Mouse (Mus musculus) forebrain, postnatal 0 days (tissue): Measurements from ENCODE around the gene Pcid2. TPM values are rescaled to one million over a fixed set of nuclear protein-coding genes. Genes with fewer than 3 reads are reported as not detected.

Experiments used
- ATAC-seq: fragments of 200-750 bp; cut with Nextera tagmentation; 2 replicates; pipeline ENCODE4 v1.8.0; 2017; ENCODE audit warnings: mild to moderate bottlenecking, moderate library complexity
- DNase-seq: peaks from one replicate; pipeline ENCODE4 v3.0.0-alpha.2; 2015
- H3K27ac ChIP-seq: fragments of 300-500 bp; sonication (generic); 2 replicates; pipeline ENCODE4 v1.5.1; 2014; ENCODE audit warnings: low read depth, mild to moderate bottlenecking, antibody characterized with exemption, low read length, moderate library complexity, mixed read lengths
- H3K27me3 ChIP-seq: fragments of 300-500 bp; sonication (generic); 2 replicates; pipeline ENCODE4 v1.6.1; 2014; ENCODE audit warnings: mild to moderate bottlenecking, low read length, mixed read lengths; ENCODE audit not compliant: insufficient read depth
- H3K36me3 ChIP-seq: fragments of 300-500 bp; sonication (generic); 2 replicates; pipeline ENCODE4 v1.6.1; 2014; ENCODE audit warnings: mild to moderate bottlenecking, moderate library complexity; ENCODE audit not compliant: insufficient read depth
- H3K4me1 ChIP-seq: fragments of 300-500 bp; sonication (generic); 2 replicates; pipeline ENCODE4 v1.6.1; 2014; ENCODE audit warnings: antibody characterized with exemption; ENCODE audit not compliant: insufficient read depth
- H3K4me2 ChIP-seq: fragments of 300-500 bp; sonication (generic); 2 replicates; pipeline ENCODE4 v1.6.1; 2014; ENCODE audit warnings: low read depth, mild to moderate bottlenecking, moderate library complexity
- H3K4me3 ChIP-seq: fragments of 300-500 bp; sonication (generic); 2 replicates; pipeline ENCODE4 v1.5.1; 2014; ENCODE audit warnings: low read depth, low read length, mixed read lengths
- H3K9ac ChIP-seq: fragments of 300-500 bp; sonication (generic); 2 replicates; pipeline ENCODE4 v1.6.1; 2014; ENCODE audit warnings: mild to moderate bottlenecking
- H3K9me3 ChIP-seq: fragments of 300-500 bp; sonication (generic); 2 replicates; pipeline ENCODE4 v1.6.1; 2016; ENCODE audit warnings: low read length
- CTCF ChIP-seq: sonication (generic); IDR thresholded peaks from 2 replicates; pipeline ENCODE4 v1.5.1; 2016; ENCODE audit warnings: antibody characterized with exemption, control low read depth, low read depth
- WGBS: fragments of 180-500 bp; shearing (Covaris S2); extraction: QIAGEN DNeasy Blood & Tissue Kit; methylation state at CpG from one replicate; pipeline ENCODE4 v1.1.7; 2014; 5-methylcytosine and 5-hydroxymethylcytosine counted together
- microRNA-seq, 2 experiments: library from miRNA; unstranded; fragments of <30 nt; microRNA quantifications; one replicate each; pipeline ENCODE4; 2016
- polyA plus RNA-seq: library from polyadenylated mRNA; unstranded; fragments of >200 nt; fragmentation: Nextera tagmentation; extraction: Ambion mirVana; gene quantifications from 2 replicates; pipeline ENCODE4 v1.2.1, GENCODE M21; 2015
- total RNA-seq: library from RNA; depleted of rRNA; stranded (reverse); fragments of >200 nt; gene quantifications from 2 replicates; pipeline ENCODE4 v1.2.3, GENCODE M21; 2014; rRNA removed

Gene Pcid2
- total and polyA plus RNA-seq, 2 experiments from 2014 or later: 27.1 to 32.2 TPM

GRCm38 (mm10) chr8:13028482-13028881 lies 76.8 kb downstream of the Pcid2 start:
- H3K27me3 ChIP-seq: no peaks in the 10 kb centered on the region
- H3K9ac ChIP-seq: no peak overlapping the region
- no peak overlapping the region for H3K27ac ChIP-seq
- DNase-seq (no peak), ATAC-seq (no peak)
- H3K4me1 ChIP-seq: no peaks in the 10 kb centered on the region
- WGBS: 70% methylated on average over 5 of the region's 5 CpGs
- no peak for TF ChIP-seq CTCF
- no peak overlapping the region for H3K4me2 ChIP-seq
- no peaks in the 10 kb centered on the region for H3K9me3 ChIP-seq
- H3K4me3 ChIP-seq: no peak overlapping the region
- H3K36me3 ChIP-seq: no peaks in the 10 kb centered on the region; the same call in 1 of the 2 replicates

DNA sequence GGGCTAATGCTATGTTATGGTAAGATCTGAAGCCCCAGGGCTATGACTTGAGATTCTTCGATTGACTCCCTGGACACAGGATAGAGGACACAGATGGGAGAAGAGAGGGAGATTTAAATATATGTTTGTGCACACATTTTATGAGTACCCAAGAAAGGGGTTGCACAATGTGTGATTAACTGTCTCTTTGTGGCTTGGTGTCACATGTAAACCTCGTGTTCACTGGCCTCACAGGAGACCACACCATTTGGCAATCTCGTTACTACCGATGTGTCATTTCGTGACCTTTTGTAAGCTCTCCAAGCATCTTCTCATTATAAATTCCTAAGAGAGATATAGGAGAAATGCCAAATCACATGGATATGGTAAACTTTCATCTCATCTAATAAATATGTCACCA lies 77.6 kb downstream of the Pcid2 start:
- Histone ChIP-seq H3K36me3 (no peaks in the 10 kb centered on the region; the same call in 1 of the 2 replicates), H3K9ac (no peak overlapping the region), H3K4me1 (no peaks in the 10 kb centered on the region), H3K9me3 (no peaks in the 10 kb centered on the region), H3K27me3 (no peaks in the 10 kb centered on the region), H3K27ac (no peak overlapping the region), H3K4me2 (no peak overlapping the region), H3K4me3 (no peak overlapping the region)
- no peak for TF ChIP-seq CTCF
- WGBS: 87% methylated on average over 5 of the region's 5 CpGs
- no peak for ATAC-seq
- no peak for DNase-seq

Small RNAs within 50 kb of the gene (microRNA-seq; reads per million reads assigned to microRNA genes)
- gene Mir7065: 0 to 0.24 reads per million in 2 experiments

Other genes with a start within 250 kb of the Pcid2 start
- 371 and 376 TPM in 2 replicates for gene Mcf2l, start 231.7 kb downstream of the Pcid2 start, total RNA-seq
- 89.6 and 118 TPM in 2 replicates for gene Mcf2l, start 231.7 kb downstream of the Pcid2 start, polyA plus RNA-seq
- gene F7, start 79.4 kb downstream of the Pcid2 start, total RNA-seq: 0.08 and 0.33 TPM in 2 replicates
- 0.08 and 0.15 TPM in 2 replicates for gene F7, start 79.4 kb downstream of the Pcid2 start, polyA plus RNA-seq
- 0.15 and 0.33 TPM in 2 replicates for gene F10, start 68.2 kb downstream of the Pcid2 start, total RNA-seq
- 0.16 and 0.25 TPM in 2 replicates for gene F10, start 68.2 kb downstream of the Pcid2 start, polyA plus RNA-seq
- gene Proz, start 44.5 kb downstream of the Pcid2 start, total RNA-seq: 0.24 TPM in 1 of 2 replicates, not detected in the other
- gene Proz, start 44.5 kb downstream of the Pcid2 start, polyA plus RNA-seq: 0.91 TPM in 2 replicates
- gene Cul4a, start 162 bp upstream of the Pcid2 start, total RNA-seq: 72.6 and 101 TPM in 2 replicates
- gene Cul4a, start 162 bp upstream of the Pcid2 start, polyA plus RNA-seq: 52.8 and 59.4 TPM in 2 replicates
- gene Lamp1, start 53.7 kb upstream of the Pcid2 start, total RNA-seq: 270 and 295 TPM in 2 replicates
- gene Lamp1, start 53.7 kb upstream of the Pcid2 start, polyA plus RNA-seq: 356 and 373 TPM in 2 replicates
- 10.8 and 13.2 TPM in 2 replicates for gene Grtp1, start 95.2 kb upstream of the Pcid2 start, total RNA-seq
- gene Grtp1, start 95.2 kb upstream of the Pcid2 start, polyA plus RNA-seq: 17.2 and 22.7 TPM in 2 replicates
- gene Adprhl1, start 148.7 kb upstream of the Pcid2 start, total RNA-seq: 0.67 and 1.2 TPM in 2 replicates
- not detected in 2 replicates for gene Adprhl1, start 148.7 kb upstream of the Pcid2 start, polyA plus RNA-seq
- gene Dcun1d2, start 182.7 kb upstream of the Pcid2 start, total RNA-seq: 33.7 and 34.3 TPM in 2 replicates
- gene Dcun1d2, start 182.7 kb upstream of the Pcid2 start, polyA plus RNA-seq: 24.2 and 27.2 TPM in 2 replicates
- gene Tmco3, start 182.7 kb upstream of the Pcid2 start, total RNA-seq: 21.1 and 24.9 TPM in 2 replicates
- 13.9 and 25.9 TPM in 2 replicates for gene Tmco3, start 182.7 kb upstream of the Pcid2 start, polyA plus RNA-seq
- 80.4 and 81.5 TPM in 2 replicates for gene Tfdp1, start 233.3 kb upstream of the Pcid2 start, total RNA-seq
- 80.8 and 96.8 TPM in 2 replicates for gene Tfdp1, start 233.3 kb upstream of the Pcid2 start, polyA plus RNA-seq